Mouse (Mus musculus): ENCODE results near the gene Rab8a. TPM values are rescaled to one million over a fixed set of nuclear protein-coding genes. Genes with fewer than 3 reads are reported as not detected.
A peak's percentile ranks its signal among the peaks of the same experiment; 100 is the strongest.
"Not testable (repeated sequence)": the region's sequence is repeated elsewhere in the genome, so short reads cannot be mapped to it uniquely, and the experiment has no call there.

Gene Rab8a
- polyA plus RNA-seq (2015; fragmentation: Nextera tagmentation; extraction: Ambion mirVana), result 68.4 and 77.8 TPM in 2 replicates

- peak within 1 kb of the TSS; percentile 73 for H3K4me3 ChIP-seq
- H3K36me3 ChIP-seq, result peaks cover 9% of the 10 kb centered on the region; the same call in 1 of the 2 replicates
- peak within 1 kb of the TSS; percentile 81 for H3K27ac ChIP-seq
- no peaks in the 10 kb centered on the region for H3K9me3 ChIP-seq (replicated peaks)
- ATAC-seq (replicated peaks; ENCODE audit: insufficient number of reproducible peaks, insufficient read depth, low FRiP score, low read depth), result peak; percentile 98
- WGBS, result under 1% methylated on average over 82 of the region's 82 CpGs
- H3K4me2 ChIP-seq, result peak within 1 kb of the TSS; percentile 85
- peak within 1 kb of the TSS; percentile 81 for H3K9ac ChIP-seq
- H3K27me3 ChIP-seq, result no peaks in the 10 kb centered on the region
- peaks cover 24% of the 10 kb centered on the region for H3K4me1 ChIP-seq (replicated peaks)
Measured at GRCm38 (mm10) chr8:72160707-72161697, at the start of gene Rab8a. TSS of gene Rab8a (plus strand) at chr8:72161200.

GRCm38 (mm10) chr8:72112486-72112885 lies 48.5 kb upstream of the Rab8a start:
- no peak overlapping the region for H3K27ac ChIP-seq
- no peak for ATAC-seq (replicated peaks; ENCODE audit: insufficient number of reproducible peaks, insufficient read depth, low FRiP score, low read depth)
- no peak overlapping the region for H3K4me2 ChIP-seq
- H3K9ac ChIP-seq, result no peak overlapping the region
- no peaks in the 10 kb centered on the region for H3K9me3 ChIP-seq (replicated peaks)
- no peaks in the 10 kb centered on the region for H3K27me3 ChIP-seq
- H3K36me3 ChIP-seq, result no peaks in the 10 kb centered on the region
- H3K4me1 ChIP-seq (replicated peaks), result no peaks in the 10 kb centered on the region
- 73% methylated on average over 3 of the region's 3 CpGs for WGBS
- no peak overlapping the region for H3K4me3 ChIP-seq

GRCm38 (mm10) chr8:72115202-72115601 lies 45.8 kb upstream of the Rab8a start:
- WGBS, result 84% methylated on average over 2 of the region's 2 CpGs
- ATAC-seq (replicated peaks; ENCODE audit: insufficient number of reproducible peaks, insufficient read depth, low FRiP score, low read depth), result no peak
- Histone ChIP-seq H3K9ac (no peak overlapping the region), H3K4me2 (no peak overlapping the region), H3K27ac (no peak overlapping the region), H3K9me3 (replicated peaks) (no peaks in the 10 kb centered on the region), H3K27me3 (no peaks in the 10 kb centered on the region), H3K4me3 (no peak overlapping the region), H3K36me3 (no peaks in the 10 kb centered on the region), H3K4me1 (replicated peaks) (no peaks in the 10 kb centered on the region)

- no peaks in the 10 kb centered on the region for H3K27me3 ChIP-seq
- no peak for ATAC-seq (replicated peaks; ENCODE audit: insufficient number of reproducible peaks, insufficient read depth, low FRiP score, low read depth)
- no peaks in the 10 kb centered on the region for H3K9me3 ChIP-seq (replicated peaks)
- H3K4me1 ChIP-seq (replicated peaks), result no peaks in the 10 kb centered on the region
- H3K36me3 ChIP-seq, result no peaks in the 10 kb centered on the region
- H3K4me2 ChIP-seq, result no peak overlapping the region
- no peak overlapping the region for H3K4me3 ChIP-seq
- no peak overlapping the region for H3K27ac ChIP-seq
- WGBS, result 48% methylated on average over 4 of the region's 4 CpGs
- H3K9ac ChIP-seq, result no peak overlapping the region
Measured at GRCm38 (mm10) chr8:72118616-72119015, 42.4 kb upstream of the Rab8a start.

- not testable (repeated sequence) for H3K36me3 ChIP-seq; H3K27me3 ChIP-seq; H3K4me1 ChIP-seq (replicated peaks); H3K4me2 ChIP-seq; H3K27ac ChIP-seq; H3K9ac ChIP-seq; H3K4me3 ChIP-seq; H3K9me3 ChIP-seq (replicated peaks); ATAC-seq (replicated peaks; ENCODE audit: insufficient number of reproducible peaks, insufficient read depth, low FRiP score, low read depth)
- WGBS, result 66% methylated on average over 3 of the region's 3 CpGs
Measured at GRCm38 (mm10) chr8:72121486-72121885, 39.5 kb upstream of the Rab8a start.

GRCm38 (mm10) chr8:72121997-72122396 lies 39.0 kb upstream of the Rab8a start:
- Histone ChIP-seq H3K4me2 (no peak overlapping the region), H3K4me1 (replicated peaks) (no peaks in the 10 kb centered on the region), H3K27ac (no peak overlapping the region), H3K9ac (no peak overlapping the region), H3K36me3 (no peaks in the 10 kb centered on the region), H3K27me3 (no peaks in the 10 kb centered on the region), H3K9me3 (replicated peaks) (no peaks in the 10 kb centered on the region), H3K4me3 (no peak overlapping the region)
- no peak for ATAC-seq (replicated peaks; ENCODE audit: insufficient number of reproducible peaks, insufficient read depth, low FRiP score, low read depth)
- 87% methylated on average over 1 of the region's 1 CpGs for WGBS

- no peaks in the 10 kb centered on the region for H3K36me3 ChIP-seq
- no peak overlapping the region for H3K4me3 ChIP-seq
- no peak for ATAC-seq (replicated peaks; ENCODE audit: insufficient number of reproducible peaks, insufficient read depth, low FRiP score, low read depth)
- WGBS, result 68% methylated on average over 1 of the region's 1 CpGs
- H3K9me3 ChIP-seq (replicated peaks), result no peaks in the 10 kb centered on the region
- no peaks in the 10 kb centered on the region for H3K27me3 ChIP-seq
- peaks cover 11% of the 10 kb centered on the region for H3K4me1 ChIP-seq (replicated peaks)
- no peak overlapping the region for H3K4me2 ChIP-seq
- no peak overlapping the region for H3K27ac ChIP-seq
- H3K9ac ChIP-seq, result no peak overlapping the region
Measured at GRCm38 (mm10) chr8:72127834-72128233, 33.2 kb upstream of the Rab8a start.

GRCm38 (mm10) chr8:72131251-72131650 lies 29.7 kb upstream of the Rab8a start:
- H3K9me3 ChIP-seq (replicated peaks), result no peaks in the 10 kb centered on the region
- 71% methylated on average over 2 of the region's 2 CpGs for WGBS
- H3K9ac ChIP-seq, result no peak overlapping the region
- H3K4me1 ChIP-seq (replicated peaks), result peaks cover 28% of the 10 kb centered on the region
- peak overlapping the region; percentile 54 for H3K27ac ChIP-seq
- no peak overlapping the region for H3K4me3 ChIP-seq
- no peak overlapping the region for H3K4me2 ChIP-seq
- no peaks in the 10 kb centered on the region for H3K36me3 ChIP-seq
- H3K27me3 ChIP-seq, result no peaks in the 10 kb centered on the region
- ATAC-seq (replicated peaks; ENCODE audit: insufficient number of reproducible peaks, insufficient read depth, low FRiP score, low read depth), result no peak

- no peak overlapping the region for H3K4me2 ChIP-seq
- no peak overlapping the region for H3K9ac ChIP-seq
- 76% methylated on average over 2 of the region's 2 CpGs for WGBS
- H3K27me3 ChIP-seq, result no peaks in the 10 kb centered on the region
- no peaks in the 10 kb centered on the region for H3K36me3 ChIP-seq
- no peak overlapping the region for H3K4me3 ChIP-seq
- no peaks in the 10 kb centered on the region for H3K9me3 ChIP-seq (replicated peaks)
- ATAC-seq (replicated peaks; ENCODE audit: insufficient number of reproducible peaks, insufficient read depth, low FRiP score, low read depth), result no peak
- peaks cover 29% of the 10 kb centered on the region for H3K4me1 ChIP-seq (replicated peaks)
- H3K27ac ChIP-seq, result peak overlapping the region; percentile 54
Measured at GRCm38 (mm10) chr8:72131901-72132300, 29.1 kb upstream of the Rab8a start.

GRCm38 (mm10) chr8:72132417-72132816 lies 28.6 kb upstream of the Rab8a start:
- peaks cover 34% of the 10 kb centered on the region for H3K4me1 ChIP-seq (replicated peaks)
- no peaks in the 10 kb centered on the region for H3K27me3 ChIP-seq
- no peaks in the 10 kb centered on the region for H3K36me3 ChIP-seq
- H3K9me3 ChIP-seq (replicated peaks), result no peaks in the 10 kb centered on the region
- no peak overlapping the region for H3K4me2 ChIP-seq
- WGBS, result 79% methylated on average over 1 of the region's 1 CpGs
- no peak overlapping the region for H3K9ac ChIP-seq
- no peak overlapping the region for H3K4me3 ChIP-seq
- ATAC-seq (replicated peaks; ENCODE audit: insufficient number of reproducible peaks, insufficient read depth, low FRiP score, low read depth), result no peak
- H3K27ac ChIP-seq, result peak overlapping the region; percentile 99; the same call in 1 of the 2 replicates

- Histone ChIP-seq H3K4me3 (no peak overlapping the region), H3K9me3 (replicated peaks) (no peaks in the 10 kb centered on the region)
- 67% methylated on average over 1 of the region's 1 CpGs for WGBS
Measured at GRCm38 (mm10) chr8:72132891-72133290, 28.1 kb upstream of the Rab8a start.

More at GRCm38 (mm10) chr8:72132891-72133290, 28.1 kb upstream of the Rab8a start:
- H3K4me2 ChIP-seq, result no peak overlapping the region
- no peak overlapping the region for H3K9ac ChIP-seq
- H3K27ac ChIP-seq, result peak overlapping the region; percentile 99
- no peaks in the 10 kb centered on the region for H3K27me3 ChIP-seq
- no peak for ATAC-seq (replicated peaks; ENCODE audit: insufficient number of reproducible peaks, insufficient read depth, low FRiP score, low read depth)
- no peaks in the 10 kb centered on the region for H3K36me3 ChIP-seq
- H3K4me1 ChIP-seq (replicated peaks), result peaks cover 39% of the 10 kb centered on the region

Data from heart, embryonic 15.5 days (tissue).